Mouse (Mus musculus): ENCODE data around the gene Phf10. TPM values are rescaled to one million over a fixed set of nuclear protein-coding genes. Genes with fewer than 3 reads are reported as not detected.
A peak's percentile ranks its signal among the peaks of the same experiment; 100 is the strongest.
"Not testable (repeated sequence)": the region's sequence is repeated elsewhere in the genome, so short reads cannot be mapped to it uniquely, and the experiment has no call there.

The Phf10 gene
- polyA plus RNA-seq, 1 experiment from 2014 or later: 27.7 TPM

GRCm38 (mm10) chr17:14904637-14905265 is 56.3 kb downstream of the Phf10 start:
- Histone ChIP-seq H3K4me3 (no peak overlapping the region), H3K36me3 (no peaks in the 10 kb centered on the region), H3K4me1 (0 out of 2 replicates have a peak, but pooled peaks cover 2% of the 10 kb centered on the region), H3K9me3 (replicated peaks) (no peaks in the 10 kb centered on the region), H3K27ac (replicated peaks) (no peak overlapping the region), H3K27me3 (ENCODE audit: low read depth, poor library complexity, severe bottlenecking) (no peaks in the 10 kb centered on the region)
- 61% methylated on average over 7 of the region's 7 CpGs for WGBS
- peak; percentile 68 for DNase-seq (ENCODE audit: low spot score)

- Histone ChIP-seq H3K27me3 (ENCODE audit: low read depth, poor library complexity, severe bottlenecking) (no peaks in the 10 kb centered on the region), H3K36me3 (no peaks in the 10 kb centered on the region), H3K4me1 (0 out of 2 replicates have a peak, but pooled peaks cover 2% of the 10 kb centered on the region), H3K9me3 (replicated peaks) (no peaks in the 10 kb centered on the region), H3K4me3 (no peak overlapping the region), H3K27ac (replicated peaks) (no peak overlapping the region)
- no peak for DNase-seq (ENCODE audit: low spot score)
- WGBS: 86% methylated on average over 6 of the region's 6 CpGs
These were observed 56.9 kb downstream of the Phf10 start for GRCm38 (mm10) chr17:14904206-14904605.

- no peaks in the 10 kb centered on the region for H3K36me3 ChIP-seq
- no peak for DNase-seq (ENCODE audit: low spot score)
- H3K27me3 ChIP-seq (ENCODE audit: low read depth, poor library complexity, severe bottlenecking): no peaks in the 10 kb centered on the region
- no peak overlapping the region for H3K27ac ChIP-seq (replicated peaks)
- H3K4me1 ChIP-seq: 0 out of 2 replicates have a peak, but pooled peaks cover 2% of the 10 kb centered on the region
- 86% methylated on average over 3 of the region's 3 CpGs for WGBS
- no peaks in the 10 kb centered on the region for H3K9me3 ChIP-seq (replicated peaks)
- H3K4me3 ChIP-seq: no peak overlapping the region
These were observed 57.9 kb downstream of the Phf10 start for GRCm38 (mm10) chr17:14903212-14903611.

- no peak overlapping the region for H3K4me3 ChIP-seq
- H3K9me3 ChIP-seq (replicated peaks): no peaks in the 10 kb centered on the region
- H3K4me1 ChIP-seq: 0 out of 2 replicates have a peak, but pooled peaks cover 2% of the 10 kb centered on the region
- H3K36me3 ChIP-seq: no peaks in the 10 kb centered on the region
- WGBS: 79% methylated on average over 1 of the region's 1 CpGs
- no peaks in the 10 kb centered on the region for H3K27me3 ChIP-seq (ENCODE audit: low read depth, poor library complexity, severe bottlenecking)
- no peak overlapping the region for H3K27ac ChIP-seq (replicated peaks)
- no peak for DNase-seq (ENCODE audit: low spot score)
These were observed 62.1 kb downstream of the Phf10 start for GRCm38 (mm10) chr17:14898972-14899371.

GRCm38 (mm10) chr17:14895058-14895457 is 66.0 kb downstream of the Phf10 start:
- not testable (repeated sequence) for H3K4me3 ChIP-seq; H3K4me1 ChIP-seq; H3K27me3 ChIP-seq (ENCODE audit: low read depth, poor library complexity, severe bottlenecking); H3K9me3 ChIP-seq (replicated peaks); H3K36me3 ChIP-seq; H3K27ac ChIP-seq (replicated peaks); DNase-seq (ENCODE audit: low spot score)

Other genes with a start within 250 kb of the Phf10 start
- gene Wdr27, start 18.1 kb downstream of the Phf10 start, polyA plus RNA-seq (2016; fragmentation: Nextera tagmentation; extraction: Ambion mirVana): 6.0 and 6.3 TPM in 2 replicates
- 29.5 and 33.9 TPM in 2 replicates for gene 1600012H06Rik, start 18.1 kb downstream of the Phf10 start, polyA plus RNA-seq (2016; fragmentation: Nextera tagmentation; extraction: Ambion mirVana)
- gene 9030025P20Rik, start 17.2 kb upstream of the Phf10 start, polyA plus RNA-seq (2016; fragmentation: Nextera tagmentation; extraction: Ambion mirVana): 10.9 and 13.2 TPM in 2 replicates
- gene Gm3417, start 17.5 kb upstream of the Phf10 start, polyA plus RNA-seq (2016; fragmentation: Nextera tagmentation; extraction: Ambion mirVana): 0.42 and 1.7 TPM in 2 replicates
- 9.9 and 11.3 TPM in 2 replicates for gene Gm3435, start 48.9 kb upstream of the Phf10 start, polyA plus RNA-seq (2016; fragmentation: Nextera tagmentation; extraction: Ambion mirVana)
- 97.1 and 104 TPM in 2 replicates for gene Ermard, start 79.9 kb upstream of the Phf10 start, polyA plus RNA-seq (2016; fragmentation: Nextera tagmentation; extraction: Ambion mirVana)
- gene Tcte3, start 80.2 kb upstream of the Phf10 start, polyA plus RNA-seq (2016; fragmentation: Nextera tagmentation; extraction: Ambion mirVana): 0.54 TPM in 1 of 2 replicates, not detected in the other
- gene Gm3448, start 80.3 kb upstream of the Phf10 start, polyA plus RNA-seq (2016; fragmentation: Nextera tagmentation; extraction: Ambion mirVana): 5.9 and 6.2 TPM in 2 replicates